Mouse (Mus musculus) midbrain, embryonic 15.5 days (tissue): ENCODE results near the gene Aqp9. TPM values are rescaled to one million over a fixed set of nuclear protein-coding genes. Genes with fewer than 3 reads are reported as not detected.

Experiments used
- ATAC-seq: fragments of 200-750 bp; cut with Nextera tagmentation; replicated peaks from 2 replicates; pipeline ENCODE4 v1.8.0; 2017; ENCODE audit warnings: moderate TSS enrichment
- H3K27ac ChIP-seq: fragments of 300-500 bp; sonication (generic); 2 replicates; pipeline ENCODE4 v1.5.1; 2015; ENCODE audit warnings: mild to moderate bottlenecking, inconsistent platforms
- H3K27me3 ChIP-seq: fragments of 300-500 bp; sonication (generic); replicated peaks from 2 replicates; pipeline ENCODE4 v1.6.1; 2015; ENCODE audit warnings: inconsistent platforms
- H3K36me3 ChIP-seq: fragments of 300-500 bp; sonication (generic); replicated peaks from 2 replicates; pipeline ENCODE4 v1.6.1; 2015; ENCODE audit warnings: inconsistent platforms
- H3K4me1 ChIP-seq: fragments of 300-500 bp; sonication (generic); 2 replicates; pipeline ENCODE4 v1.6.1; 2015; ENCODE audit warnings: inconsistent platforms
- H3K4me2 ChIP-seq: fragments of 300-500 bp; sonication (generic); 2 replicates; pipeline ENCODE4 v1.6.1; 2015; ENCODE audit warnings: inconsistent platforms, mild to moderate bottlenecking, moderate library complexity
- H3K4me3 ChIP-seq: fragments of 300-500 bp; sonication (generic); 2 replicates; pipeline ENCODE4 v1.5.1; 2015; ENCODE audit warnings: mild to moderate bottlenecking, inconsistent platforms
- H3K9ac ChIP-seq: fragments of 300-500 bp; sonication (generic); 2 replicates; pipeline ENCODE4 v1.6.1; 2015; ENCODE audit warnings: mild to moderate bottlenecking, inconsistent platforms
- H3K9me3 ChIP-seq: fragments of 300-500 bp; sonication (generic); 2 replicates; pipeline ENCODE4 v1.6.1; 2016; ENCODE audit warnings: inconsistent platforms
- WGBS: fragments of 180-500 bp; shearing (Covaris S2); methylation state at CpG from one replicate; pipeline ENCODE4 v1.1.7; 2015; ENCODE audit warnings: mixed read lengths; 5-methylcytosine and 5-hydroxymethylcytosine counted together
- polyA plus RNA-seq: library from polyadenylated mRNA; unstranded; fragments of >200 nt; fragmentation: Nextera tagmentation; extraction: Ambion mirVana; gene quantifications from 2 replicates; pipeline ENCODE4 v1.2.1, GENCODE M21; 2015

Aqp9 gene
- polyA plus RNA-seq: 0.54 and 1.5 TPM in 2 replicates

- no peak for ATAC-seq
- Histone ChIP-seq H3K4me3 (no peak within 1 kb of the TSS), H3K36me3 (no peaks in the 10 kb centered on the region), H3K27me3 (no peaks in the 10 kb centered on the region), H3K4me1 (peaks cover 10% of the 10 kb centered on the region), H3K9me3 (no peaks in the 10 kb centered on the region), H3K9ac (no peak within 1 kb of the TSS), H3K4me2 (no peak within 1 kb of the TSS), H3K27ac (peak within 1 kb of the TSS; percentile 4; the same call in 1 of the 2 replicates)
- WGBS: 41% methylated on average over 12 of the region's 12 CpGs
Observed at GRCm38 (mm10) chr9:71168511-71168910, at the start of gene Aqp9. TSS of gene Aqp9 (minus strand) at chr9:71168682.

GRCm38 (mm10) chr9:71217793-71218095 lies 49.3 kb upstream of the Aqp9 start:
- 21% methylated on average over 5 of the region's 5 CpGs for WGBS
- Histone ChIP-seq H3K4me2 (no peak overlapping the region), H3K4me3 (no peak overlapping the region), H3K9ac (no peak overlapping the region), H3K27ac (no peak overlapping the region), H3K9me3 (no peaks in the 10 kb centered on the region), H3K36me3 (no peaks in the 10 kb centered on the region), H3K4me1 (peaks cover 15% of the 10 kb centered on the region), H3K27me3 (peaks cover 62% of the 10 kb centered on the region)
- no peak for ATAC-seq

- no peak overlapping the region for H3K27ac ChIP-seq
- peaks cover 15% of the 10 kb centered on the region for H3K4me1 ChIP-seq
- no peak overlapping the region for H3K4me2 ChIP-seq
- 1% methylated on average over 20 of the region's 20 CpGs for WGBS
- no peak overlapping the region for H3K4me3 ChIP-seq
- no peaks in the 10 kb centered on the region for H3K36me3 ChIP-seq
- no peak for ATAC-seq
- H3K9ac ChIP-seq: no peak overlapping the region
- no peaks in the 10 kb centered on the region for H3K9me3 ChIP-seq
- H3K27me3 ChIP-seq: peaks cover 60% of the 10 kb centered on the region
Observed at GRCm38 (mm10) chr9:71216996-71217792, 48.7 kb upstream of the Aqp9 start.

- Histone ChIP-seq H3K4me2 (peak overlapping the region; percentile 54), H3K36me3 (no peaks in the 10 kb centered on the region), H3K9me3 (no peaks in the 10 kb centered on the region), H3K27me3 (peaks cover 60% of the 10 kb centered on the region), H3K9ac (no peak overlapping the region), H3K4me3 (peak overlapping the region; percentile 40), H3K4me1 (peaks cover 15% of the 10 kb centered on the region), H3K27ac (no peak overlapping the region)
- WGBS: under 1% methylated on average over 57 of the region's 57 CpGs
- ATAC-seq: peak; percentile 66; the same call in 1 of the 2 replicates
Observed at GRCm38 (mm10) chr9:71216036-71216995, 47.8 kb upstream of the Aqp9 start.

- Histone ChIP-seq H3K4me3 (peak within 1 kb of the TSS; percentile 40), H3K36me3 (no peaks in the 10 kb centered on the region), H3K27me3 (peaks cover 60% of the 10 kb centered on the region), H3K4me2 (peak within 1 kb of the TSS; percentile 54), H3K9me3 (no peaks in the 10 kb centered on the region), H3K9ac (peak within 1 kb of the TSS; percentile 17; the same call in 1 of the 2 replicates), H3K4me1 (peaks cover 15% of the 10 kb centered on the region), H3K27ac (no peak within 1 kb of the TSS)
- ATAC-seq: peak; percentile 45; the same call in 1 of the 2 replicates
- WGBS: under 1% methylated on average over 97 of the region's 97 CpGs
Observed at GRCm38 (mm10) chr9:71215248-71216035, 47.0 kb upstream of the Aqp9 start, which contains the start of gene Aldh1a2. TSS of gene Aldh1a2 (plus strand) at chr9:71215789.

- no peak for ATAC-seq
- Histone ChIP-seq H3K9ac (no peak overlapping the region), H3K27me3 (peaks cover 46% of the 10 kb centered on the region), H3K4me2 (no peak overlapping the region), H3K4me1 (peaks cover 15% of the 10 kb centered on the region), H3K36me3 (no peaks in the 10 kb centered on the region), H3K9me3 (no peaks in the 10 kb centered on the region), H3K4me3 (no peak overlapping the region), H3K27ac (no peak overlapping the region)
- 48% methylated on average over 4 of the region's 4 CpGs for WGBS
Observed at GRCm38 (mm10) chr9:71213636-71214035, 45.2 kb upstream of the Aqp9 start.

- Histone ChIP-seq H3K9me3 (no peaks in the 10 kb centered on the region), H3K4me3 (no peak overlapping the region), H3K9ac (no peak overlapping the region), H3K4me2 (no peak overlapping the region), H3K27me3 (peaks cover 28% of the 10 kb centered on the region), H3K36me3 (no peaks in the 10 kb centered on the region), H3K4me1 (peaks cover 8% of the 10 kb centered on the region), H3K27ac (no peak overlapping the region)
- no peak for ATAC-seq
- 6% methylated on average over 2 of the region's 2 CpGs for WGBS
Observed at GRCm38 (mm10) chr9:71210870-71211269, 42.4 kb upstream of the Aqp9 start.

GRCm38 (mm10) chr9:71209299-71209698 lies 40.8 kb upstream of the Aqp9 start:
- no peaks in the 10 kb centered on the region for H3K36me3 ChIP-seq
- H3K4me3 ChIP-seq: no peak overlapping the region
- H3K9ac ChIP-seq: no peak overlapping the region
- no peak overlapping the region for H3K27ac ChIP-seq
- H3K4me1 ChIP-seq: no peaks in the 10 kb centered on the region
- 67% methylated on average over 3 of the region's 3 CpGs for WGBS
- no peak for ATAC-seq
- H3K9me3 ChIP-seq: no peaks in the 10 kb centered on the region
- peaks cover 14% of the 10 kb centered on the region for H3K27me3 ChIP-seq
- H3K4me2 ChIP-seq: no peak overlapping the region

GRCm38 (mm10) chr9:71202265-71202664 lies 33.8 kb upstream of the Aqp9 start:
- H3K9me3 ChIP-seq: no peaks in the 10 kb centered on the region
- H3K4me3 ChIP-seq: no peak overlapping the region
- WGBS: 80% methylated on average over 4 of the region's 4 CpGs
- H3K36me3 ChIP-seq: no peaks in the 10 kb centered on the region
- ATAC-seq: no peak
- H3K4me1 ChIP-seq: no peaks in the 10 kb centered on the region
- no peak overlapping the region for H3K4me2 ChIP-seq
- no peak overlapping the region for H3K9ac ChIP-seq
- H3K27ac ChIP-seq: no peak overlapping the region
- H3K27me3 ChIP-seq: no peaks in the 10 kb centered on the region

- H3K9ac ChIP-seq: no peak overlapping the region
- no peaks in the 10 kb centered on the region for H3K9me3 ChIP-seq
- H3K36me3 ChIP-seq: no peaks in the 10 kb centered on the region
- ATAC-seq: no peak
- H3K27me3 ChIP-seq: no peaks in the 10 kb centered on the region
- no peak overlapping the region for H3K27ac ChIP-seq
- 89% methylated on average over 5 of the region's 5 CpGs for WGBS
- no peak overlapping the region for H3K4me2 ChIP-seq
- no peaks in the 10 kb centered on the region for H3K4me1 ChIP-seq
- no peak overlapping the region for H3K4me3 ChIP-seq
Observed at GRCm38 (mm10) chr9:71198826-71199225, 30.3 kb upstream of the Aqp9 start.

GRCm38 (mm10) chr9:71188647-71189415 lies 20.3 kb upstream of the Aqp9 start:
- peak overlapping the region; percentile 17; the same call in 1 of the 2 replicates for H3K4me3 ChIP-seq
- peaks cover 5% of the 10 kb centered on the region; the same call in 1 of the 2 replicates for H3K4me1 ChIP-seq
- H3K4me2 ChIP-seq: peak overlapping the region; percentile 43
- no peaks in the 10 kb centered on the region for H3K36me3 ChIP-seq
- 10% methylated on average over 12 of the region's 12 CpGs for WGBS
- no peaks in the 10 kb centered on the region for H3K9me3 ChIP-seq
- no peak overlapping the region for H3K9ac ChIP-seq
- H3K27me3 ChIP-seq: no peaks in the 10 kb centered on the region
- H3K27ac ChIP-seq: no peak overlapping the region
- peak; percentile 77 for ATAC-seq
